Mouse (Mus musculus): ENCODE results near the gene Zfp354a.
"Not testable (repeated sequence)": the region's sequence is repeated elsewhere in the genome, so short reads cannot be mapped to it uniquely, and the experiment has no call there.

Zfp354a gene

DNA sequence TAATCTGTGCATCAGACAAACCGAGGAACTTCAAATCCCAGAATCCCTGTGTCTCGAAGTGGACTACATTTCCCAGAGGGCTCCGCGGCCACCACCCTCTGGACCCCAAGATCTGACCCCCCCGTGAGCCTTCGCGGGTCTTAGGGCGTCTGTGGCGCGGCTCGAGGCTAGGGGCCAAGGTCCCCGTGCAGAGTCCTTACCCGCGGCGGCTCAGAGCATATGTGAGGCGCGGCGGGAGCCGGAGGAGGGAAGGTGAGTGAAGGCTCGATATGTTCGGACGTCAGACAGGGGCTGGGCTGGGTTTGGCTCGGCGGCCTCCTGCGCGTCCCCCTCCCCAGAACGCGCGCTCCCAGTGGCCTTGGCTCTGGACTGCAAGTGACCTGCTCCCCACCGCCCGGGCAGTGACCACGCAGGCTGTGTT, at the start of gene Zfp354a:
Zfp354a (plus strand) TSS at position 107 of the 421 bp plus-strand sequence.
- DNase-seq (ENCODE audit: low read depth, low spot score), result no peak
- H3K27me3 ChIP-seq (ENCODE audit: control insufficient read depth, insufficient read depth, low read length, poor library complexity, severe bottlenecking), result no peaks in the 10 kb centered on the region
- no peaks in the 10 kb centered on the region for H3K36me3 ChIP-seq (ENCODE audit: control insufficient read depth, insufficient read depth, low read length, poor library complexity, severe bottlenecking)

GRCm38 (mm10) chr11:51011821-51012220, 47.2 kb upstream of the Zfp354a start:
- no peak for DNase-seq (ENCODE audit: low read depth, low spot score)
- H3K36me3 ChIP-seq (ENCODE audit: control insufficient read depth, insufficient read depth, low read length, poor library complexity, severe bottlenecking), result no peaks in the 10 kb centered on the region
- H3K27me3 ChIP-seq (ENCODE audit: control insufficient read depth, insufficient read depth, low read length, poor library complexity, severe bottlenecking), result no peaks in the 10 kb centered on the region

GRCm38 (mm10) chr11:51013936-51014335, 45.1 kb upstream of the Zfp354a start, which contains the start of gene Olfr54:
Olfr54 (plus strand) TSS chr11:51014236.
- no peak for DNase-seq (ENCODE audit: low read depth, low spot score)
- Histone ChIP-seq H3K36me3 (ENCODE audit: control insufficient read depth, insufficient read depth, low read length, poor library complexity, severe bottlenecking) (no peaks in the 10 kb centered on the region), H3K27me3 (ENCODE audit: control insufficient read depth, insufficient read depth, low read length, poor library complexity, severe bottlenecking) (no peaks in the 10 kb centered on the region)

DNA sequence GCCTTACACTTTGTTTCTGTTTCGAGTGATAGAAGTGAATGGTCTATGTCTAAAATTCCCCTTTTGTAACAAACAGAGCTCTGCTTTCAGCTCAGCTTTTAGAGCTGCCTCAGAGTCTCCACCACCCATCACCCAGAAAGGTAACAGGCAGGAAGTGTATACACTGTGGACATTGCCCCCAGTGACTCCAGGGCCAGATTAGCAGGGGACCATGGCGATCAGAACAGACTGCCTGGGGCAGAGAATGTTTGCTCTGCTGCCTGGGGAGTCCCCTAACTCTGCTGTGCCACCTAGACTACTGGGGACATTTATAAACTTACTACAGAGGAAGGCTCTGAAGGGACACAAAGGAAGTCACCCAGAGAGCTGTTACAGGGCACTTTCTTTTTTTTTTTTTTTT, 42.7 kb upstream of the Zfp354a start:
- no peak for DNase-seq (ENCODE audit: low read depth, low spot score)
- Histone ChIP-seq H3K36me3 (ENCODE audit: control insufficient read depth, insufficient read depth, low read length, poor library complexity, severe bottlenecking) (no peaks in the 10 kb centered on the region), H3K27me3 (ENCODE audit: control insufficient read depth, insufficient read depth, low read length, poor library complexity, severe bottlenecking) (no peaks in the 10 kb centered on the region)

GRCm38 (mm10) chr11:51026811-51027210, 32.2 kb upstream of the Zfp354a start:
- DNase-seq (ENCODE audit: low read depth, low spot score); H3K27me3 ChIP-seq (ENCODE audit: control insufficient read depth, insufficient read depth, low read length, poor library complexity, severe bottlenecking); H3K36me3 ChIP-seq (ENCODE audit: control insufficient read depth, insufficient read depth, low read length, poor library complexity, severe bottlenecking): not testable (repeated sequence)

DNA sequence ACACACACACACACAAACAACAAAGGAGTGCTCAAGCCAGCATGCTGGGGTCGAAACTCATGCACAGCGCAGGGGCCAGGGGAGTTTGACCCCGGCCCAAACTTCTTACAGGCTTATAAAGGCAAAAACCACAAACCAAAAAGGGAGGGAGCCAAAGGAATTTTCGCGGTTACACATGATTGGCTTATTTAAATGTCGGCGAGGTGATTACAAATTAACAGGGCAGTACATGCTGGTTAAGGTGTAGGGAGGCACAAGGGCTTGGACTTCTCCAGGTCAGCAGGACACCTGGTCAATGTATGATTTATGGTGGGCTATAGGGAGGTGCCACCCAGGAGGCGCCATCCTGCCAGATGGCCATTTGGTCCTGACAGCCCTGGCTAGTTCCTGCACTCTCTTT, 29.7 kb upstream of the Zfp354a start:
- not testable (repeated sequence) for H3K36me3 ChIP-seq (ENCODE audit: control insufficient read depth, insufficient read depth, low read length, poor library complexity, severe bottlenecking)

DNA sequence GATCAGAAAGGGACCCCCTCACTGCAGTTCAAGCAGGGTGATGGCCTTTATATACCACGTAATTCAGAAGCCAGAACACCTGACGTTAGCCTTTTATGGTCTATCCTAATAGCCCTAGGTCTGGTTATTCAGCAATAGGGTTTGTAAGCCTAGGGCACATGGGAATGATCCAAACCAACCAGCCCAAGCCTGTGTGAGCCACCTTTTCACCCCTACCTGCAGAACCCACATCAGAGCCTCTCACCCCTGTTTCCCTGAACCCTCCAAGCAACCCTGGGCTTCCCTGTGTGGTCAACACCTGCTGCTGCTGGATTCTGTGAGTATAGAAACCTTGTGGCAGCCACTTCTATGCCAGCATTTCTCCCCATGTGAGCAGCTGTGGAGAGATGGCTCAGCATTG, 28.8 kb upstream of the Zfp354a start:
- Histone ChIP-seq H3K36me3 (ENCODE audit: control insufficient read depth, insufficient read depth, low read length, poor library complexity, severe bottlenecking) (no peaks in the 10 kb centered on the region), H3K27me3 (ENCODE audit: control insufficient read depth, insufficient read depth, low read length, poor library complexity, severe bottlenecking) (no peaks in the 10 kb centered on the region)
- no peak for DNase-seq (ENCODE audit: low read depth, low spot score)

More for the DNA sequence above, 29.7 kb upstream of the Zfp354a start:
- H3K27me3 ChIP-seq (ENCODE audit: control insufficient read depth, insufficient read depth, low read length, poor library complexity, severe bottlenecking); DNase-seq (ENCODE audit: low read depth, low spot score): not testable (repeated sequence)

- DNase-seq (ENCODE audit: low read depth, low spot score), result peak; percentile 49
- no peaks in the 10 kb centered on the region for H3K27me3 ChIP-seq (ENCODE audit: control insufficient read depth, insufficient read depth, low read length, poor library complexity, severe bottlenecking)
- H3K36me3 ChIP-seq (ENCODE audit: control insufficient read depth, insufficient read depth, low read length, poor library complexity, severe bottlenecking), result no peaks in the 10 kb centered on the region
Measured at GRCm38 (mm10) chr11:51032851-51033250, 26.2 kb upstream of the Zfp354a start.

GRCm38 (mm10) chr11:51034141-51034540, 24.9 kb upstream of the Zfp354a start:
- H3K36me3 ChIP-seq (ENCODE audit: control insufficient read depth, insufficient read depth, low read length, poor library complexity, severe bottlenecking); H3K27me3 ChIP-seq (ENCODE audit: control insufficient read depth, insufficient read depth, low read length, poor library complexity, severe bottlenecking); DNase-seq (ENCODE audit: low read depth, low spot score): not testable (repeated sequence)

- no peak for DNase-seq (ENCODE audit: low read depth, low spot score)
- no peaks in the 10 kb centered on the region for H3K36me3 ChIP-seq (ENCODE audit: control insufficient read depth, insufficient read depth, low read length, poor library complexity, severe bottlenecking)
- H3K27me3 ChIP-seq (ENCODE audit: control insufficient read depth, insufficient read depth, low read length, poor library complexity, severe bottlenecking), result no peaks in the 10 kb centered on the region
Measured at GRCm38 (mm10) chr11:51035951-51036350, 23.1 kb upstream of the Zfp354a start.

DNA sequence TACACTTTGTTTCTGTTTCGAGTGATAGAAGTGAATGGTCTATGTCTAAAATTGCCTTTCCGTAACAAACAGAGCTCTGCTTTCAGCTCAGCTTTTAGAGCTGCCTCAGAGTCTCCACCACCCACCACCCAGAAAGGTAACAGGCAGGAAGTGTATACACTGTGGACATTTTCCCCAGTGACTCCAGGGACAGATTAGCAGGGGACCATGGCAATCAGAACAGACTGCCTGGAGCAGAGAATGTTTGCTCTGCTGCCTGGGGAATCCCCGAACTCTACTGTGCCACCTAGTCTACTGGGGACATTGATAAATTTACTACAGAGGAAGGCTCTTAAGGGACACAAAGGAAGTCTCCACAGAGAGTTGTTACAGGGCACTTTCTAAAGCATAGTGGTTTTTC, 14.3 kb upstream of the Zfp354a start:
- not testable (repeated sequence) for DNase-seq (ENCODE audit: low read depth, low spot score); H3K36me3 ChIP-seq (ENCODE audit: control insufficient read depth, insufficient read depth, low read length, poor library complexity, severe bottlenecking); H3K27me3 ChIP-seq (ENCODE audit: control insufficient read depth, insufficient read depth, low read length, poor library complexity, severe bottlenecking)

GRCm38 (mm10) chr11:51047809-51048208, 11.2 kb upstream of the Zfp354a start, which contains the start of gene Olfr1375:
Olfr1375 (plus strand) TSS chr11:51048109.
- H3K27me3 ChIP-seq (ENCODE audit: control insufficient read depth, insufficient read depth, low read length, poor library complexity, severe bottlenecking); DNase-seq (ENCODE audit: low read depth, low spot score); H3K36me3 ChIP-seq (ENCODE audit: control insufficient read depth, insufficient read depth, low read length, poor library complexity, severe bottlenecking): not testable (repeated sequence)

DNA sequence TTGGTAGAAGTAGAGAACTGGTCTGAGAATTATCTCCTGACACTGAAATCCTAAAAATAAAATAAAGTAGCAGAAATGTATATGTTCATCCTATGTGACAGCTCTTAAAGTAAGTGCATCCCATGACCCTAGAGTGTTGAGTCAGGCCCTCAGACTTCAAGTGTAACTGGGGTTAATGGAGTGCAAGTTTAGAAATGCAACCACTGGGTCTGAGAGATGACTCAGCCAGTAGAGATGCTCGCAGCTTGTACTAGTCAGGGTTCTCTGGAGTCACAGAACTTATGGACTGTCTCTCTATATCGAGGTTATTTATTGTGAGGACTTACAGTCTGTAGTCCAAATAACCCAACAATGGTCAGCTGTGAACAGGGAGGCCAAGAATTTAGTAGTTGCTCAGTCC, 7.4 kb upstream of the Zfp354a start:
- no peak for DNase-seq (ENCODE audit: low read depth, low spot score)
- Histone ChIP-seq H3K27me3 (ENCODE audit: control insufficient read depth, insufficient read depth, low read length, poor library complexity, severe bottlenecking) (no peaks in the 10 kb centered on the region), H3K36me3 (ENCODE audit: control insufficient read depth, insufficient read depth, low read length, poor library complexity, severe bottlenecking) (no peaks in the 10 kb centered on the region)

DNA sequence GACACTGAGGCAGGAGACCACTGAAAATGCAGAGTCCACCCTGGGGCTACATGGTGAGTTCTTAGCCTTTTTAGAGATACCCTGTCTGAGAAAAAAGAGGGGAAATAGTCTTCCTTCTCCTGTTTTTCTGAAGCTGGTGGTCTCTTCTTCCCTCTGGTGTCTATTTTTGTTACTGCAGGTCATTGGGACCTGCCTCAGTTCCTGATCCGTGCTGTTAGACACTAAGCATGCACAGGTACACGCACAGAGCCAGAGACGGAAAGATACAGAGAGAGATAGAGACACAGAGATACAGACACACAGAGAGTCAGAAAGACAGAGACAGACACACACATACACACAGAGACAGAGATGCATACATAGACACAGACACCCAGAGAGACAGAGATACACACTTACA, 5.8 kb upstream of the Zfp354a start:
- Histone ChIP-seq H3K27me3 (ENCODE audit: control insufficient read depth, insufficient read depth, low read length, poor library complexity, severe bottlenecking) (no peaks in the 10 kb centered on the region), H3K36me3 (ENCODE audit: control insufficient read depth, insufficient read depth, low read length, poor library complexity, severe bottlenecking) (no peaks in the 10 kb centered on the region)
- no peak for DNase-seq (ENCODE audit: low read depth, low spot score)

GRCm38 (mm10) chr11:51059640-51060039, 583 bp downstream of the Zfp354a start:
- DNase-seq (ENCODE audit: low read depth, low spot score), result no peak

DNA sequence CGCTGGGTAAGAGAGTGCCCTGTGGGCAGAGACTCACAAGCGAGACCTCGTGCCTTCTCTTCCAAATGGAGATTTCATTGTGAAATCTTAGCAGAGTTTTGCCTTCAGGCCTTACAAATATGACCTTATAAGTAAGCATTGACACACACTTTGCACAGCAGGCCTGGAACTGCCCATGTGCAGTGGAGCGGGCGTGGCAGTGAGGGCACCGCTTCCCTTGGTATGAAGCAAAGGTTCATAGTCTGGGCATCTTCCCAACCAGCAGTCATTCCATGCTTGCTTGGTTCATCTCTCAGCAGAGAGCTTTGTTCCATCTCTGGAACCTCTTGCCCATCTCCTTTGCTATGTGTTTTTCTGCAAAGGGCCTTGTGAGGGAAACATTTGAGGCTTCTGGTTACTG, 1.9 kb downstream of the Zfp354a start:
- DNase-seq (ENCODE audit: low read depth, low spot score), result no peak
- Histone ChIP-seq H3K36me3 (ENCODE audit: control insufficient read depth, insufficient read depth, low read length, poor library complexity, severe bottlenecking) (no peaks in the 10 kb centered on the region), H3K27me3 (ENCODE audit: control insufficient read depth, insufficient read depth, low read length, poor library complexity, severe bottlenecking) (no peaks in the 10 kb centered on the region)

More at GRCm38 (mm10) chr11:51059640-51060039, 583 bp downstream of the Zfp354a start:
- no peaks in the 10 kb centered on the region for H3K36me3 ChIP-seq (ENCODE audit: control insufficient read depth, insufficient read depth, low read length, poor library complexity, severe bottlenecking)
- no peaks in the 10 kb centered on the region for H3K27me3 ChIP-seq (ENCODE audit: control insufficient read depth, insufficient read depth, low read length, poor library complexity, severe bottlenecking)
